Mouse (Mus musculus): ENCODE measurements around the gene Olfr773.

GRCm38 (mm10) chr10:129164651-129165050 is 22.6 kb downstream of the Olfr773 start, which contains the start of gene Olfr771:
- TF ChIP-seq CTCF (IDR thresholded peaks at IDR 0.05; ENCODE audit: insufficient read depth, low read length) (no peak), POLR2A (IDR thresholded peaks at IDR 0.05; ENCODE audit: borderline replicate concordance, extremely low read depth, low read depth, low read length) (no peak)

Measured in lung, adult 2 months (tissue).